Mouse (Mus musculus) T-helper 2 cell (primary cell): ENCODE measurements around the gene Smim7.

Experiments
- in situ Hi-C: fragments of 300-600 bp; cut with MboI, MseI; formaldehyde crosslinking; loops from one replicate; pipeline ENCODE4 v1.15.1; 2025; ENCODE audit warnings: high pct_unique_total_duplicates

Gene Smim7

DNA sequence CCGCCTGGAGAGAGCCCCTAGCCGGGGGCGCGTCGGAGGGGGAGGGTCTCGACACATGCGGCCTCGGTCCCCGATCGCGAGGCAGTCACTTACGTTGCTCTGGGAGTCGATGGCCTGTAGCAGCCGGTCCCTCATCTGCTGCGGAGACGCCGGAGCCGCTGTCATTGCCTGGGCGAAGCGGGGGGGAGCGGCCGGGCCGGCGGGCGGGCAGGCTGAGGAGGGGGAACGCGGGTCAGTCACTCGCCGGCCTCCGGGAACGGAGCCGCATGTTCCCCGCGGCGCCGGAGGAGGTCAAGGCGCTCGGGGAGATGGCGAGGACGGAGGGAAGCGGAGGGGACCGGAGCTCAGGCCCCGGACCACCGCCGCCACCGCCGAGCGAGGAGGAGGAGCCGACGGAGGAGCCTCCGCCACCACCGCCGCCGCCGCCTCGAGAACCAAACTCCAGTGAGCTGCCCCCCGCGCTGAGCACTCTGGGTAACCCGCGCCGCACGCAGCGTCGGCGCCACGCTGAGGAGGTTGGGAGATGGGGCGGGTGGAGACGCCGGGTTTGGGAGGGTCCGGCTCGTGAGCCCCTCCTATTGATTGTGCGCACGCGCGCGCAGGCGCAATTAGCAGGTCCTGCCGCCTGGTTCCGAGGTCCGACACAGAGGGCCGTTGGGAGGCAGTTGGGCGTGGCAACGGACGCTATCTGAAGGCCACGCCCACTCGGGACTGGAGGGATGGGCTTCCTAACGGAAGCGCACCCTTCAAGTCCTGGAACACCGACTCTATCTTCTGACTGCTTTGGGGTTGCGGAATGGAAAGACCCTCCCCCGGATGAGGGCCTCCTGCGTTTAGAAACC lies 22.9 kb downstream of the Smim7 start, which contains the start of gene Med26:
Gene Med26, minus strand, starts transcription at position 469 of the 842 bp plus-strand sequence.
- in situ Hi-C loops: no loop called here

GRCm38 (mm10) chr8:72547122-72547801 lies 23.6 kb downstream of the Smim7 start:
- in situ Hi-C loops: no loop called here

- in situ Hi-C loops: no loop called here
Observed at GRCm38 (mm10) chr8:72539234-72539633, 31.7 kb downstream of the Smim7 start.

DNA sequence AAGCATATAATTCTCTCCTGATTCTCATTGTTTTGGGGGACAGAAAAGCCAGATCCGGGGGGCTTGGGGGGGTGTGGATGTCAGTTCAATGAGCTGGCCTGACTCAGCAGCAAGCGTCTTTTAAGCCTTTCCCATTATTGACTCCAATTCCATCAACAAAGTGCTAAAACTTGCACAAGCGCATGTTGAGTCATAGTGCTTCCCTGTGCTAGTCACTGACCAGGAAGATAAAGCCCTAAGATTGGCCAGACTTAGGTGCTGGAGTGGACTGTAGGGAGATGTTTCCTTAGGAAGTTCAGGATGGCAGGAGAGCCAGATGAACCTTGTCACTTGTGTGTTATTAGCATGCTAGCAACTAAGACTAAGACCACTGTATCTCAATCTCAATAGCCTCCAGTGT lies 36.0 kb downstream of the Smim7 start:
- in situ Hi-C loops: no loop called here

- in situ Hi-C loops: no loop called here
Observed at GRCm38 (mm10) chr8:72532103-72532502, 38.8 kb downstream of the Smim7 start.

GRCm38 (mm10) chr8:72521888-72522287 lies 49.0 kb downstream of the Smim7 start:
- in situ Hi-C loops: no loop called here

GRCm38 (mm10) chr8:72517421-72517988 lies 53.4 kb downstream of the Smim7 start:
- in situ Hi-C loops: no loop called here
